Mouse (Mus musculus): ENCODE measurements at regions not wholly inside any gene's neighbourhood (a gene's known extent, or its start where the extent isn't known, plus 50 kb on each side); places are given as distances from the start of the nearest gene placed in this dataset.

- no peak for DNase-seq
- no peaks in the 10 kb centered on the region for H3K27me3 ChIP-seq (replicated peaks; ENCODE audit: control insufficient read depth, insufficient read depth, low read length)
- no peak overlapping the region for H3K27ac ChIP-seq (ENCODE audit: insufficient read depth, low read depth, low read length)
- TF ChIP-seq POLR2A (IDR thresholded peaks at IDR 0.05; ENCODE audit: low read depth, low read length) (no peak), CTCF (conservative IDR thresholded peaks at IDR 0.05; ENCODE audit: insufficient read depth, insufficient read length, low read depth, low read length) (no peak)
- 41% methylated on average over 11 of the region's 11 CpGs for WGBS
- no peaks in the 10 kb centered on the region for H3K4me1 ChIP-seq (ENCODE audit: control insufficient read depth, insufficient read depth, low read length)
- no peaks in the 10 kb centered on the region for H3K36me3 ChIP-seq (ENCODE audit: control insufficient read depth, insufficient read depth, low read length)
- no peak overlapping the region for H3K4me3 ChIP-seq (ENCODE audit: insufficient read depth, low read depth, low read length)
These were observed 299.7 kb downstream of the Mat2b start for GRCm38 (mm10) chr11:40395331-40395730.

GRCm38 (mm10) chr11:40394864-40395266, 300.1 kb downstream of the Mat2b start:
- Histone ChIP-seq H3K27me3 (replicated peaks; ENCODE audit: control insufficient read depth, insufficient read depth, low read length) (no peaks in the 10 kb centered on the region), H3K4me3 (ENCODE audit: insufficient read depth, low read depth, low read length) (no peak overlapping the region), H3K4me1 (ENCODE audit: control insufficient read depth, insufficient read depth, low read length) (no peaks in the 10 kb centered on the region), H3K27ac (ENCODE audit: insufficient read depth, low read depth, low read length) (no peak overlapping the region), H3K36me3 (ENCODE audit: control insufficient read depth, insufficient read depth, low read length) (no peaks in the 10 kb centered on the region)
- TF ChIP-seq CTCF (conservative IDR thresholded peaks at IDR 0.05; ENCODE audit: insufficient read depth, insufficient read length, low read depth, low read length): no peak
- no peak for TF ChIP-seq POLR2A (IDR thresholded peaks at IDR 0.05; ENCODE audit: low read depth, low read length)
- WGBS: 54% methylated on average over 7 of the region's 7 CpGs
- no peak for DNase-seq

GRCm38 (mm10) chr11:40394283-40394758, 300.7 kb downstream of the Mat2b start:
- DNase-seq: no peak
- 13% methylated on average over 4 of the region's 4 CpGs for WGBS
- TF ChIP-seq CTCF (conservative IDR thresholded peaks at IDR 0.05; ENCODE audit: insufficient read depth, insufficient read length, low read depth, low read length): no peak
- TF ChIP-seq POLR2A (IDR thresholded peaks at IDR 0.05; ENCODE audit: low read depth, low read length): no peak
- Histone ChIP-seq H3K36me3 (ENCODE audit: control insufficient read depth, insufficient read depth, low read length) (no peaks in the 10 kb centered on the region), H3K4me1 (ENCODE audit: control insufficient read depth, insufficient read depth, low read length) (no peaks in the 10 kb centered on the region), H3K4me3 (ENCODE audit: insufficient read depth, low read depth, low read length) (no peak overlapping the region), H3K27me3 (replicated peaks; ENCODE audit: control insufficient read depth, insufficient read depth, low read length) (no peaks in the 10 kb centered on the region), H3K27ac (ENCODE audit: insufficient read depth, low read depth, low read length) (no peak overlapping the region)

- Histone ChIP-seq H3K27ac (ENCODE audit: insufficient read depth, low read depth, low read length) (no peak overlapping the region), H3K36me3 (ENCODE audit: control insufficient read depth, insufficient read depth, low read length) (no peaks in the 10 kb centered on the region), H3K27me3 (replicated peaks; ENCODE audit: control insufficient read depth, insufficient read depth, low read length) (no peaks in the 10 kb centered on the region), H3K4me3 (ENCODE audit: insufficient read depth, low read depth, low read length) (no peak overlapping the region), H3K4me1 (ENCODE audit: control insufficient read depth, insufficient read depth, low read length) (no peaks in the 10 kb centered on the region)
- TF ChIP-seq CTCF (conservative IDR thresholded peaks at IDR 0.05; ENCODE audit: insufficient read depth, insufficient read length, low read depth, low read length) (no peak), POLR2A (IDR thresholded peaks at IDR 0.05; ENCODE audit: low read depth, low read length) (no peak)
- no peak for DNase-seq
- WGBS: 71% methylated on average over 3 of the region's 3 CpGs
These were observed 314.3 kb downstream of the Mat2b start for GRCm38 (mm10) chr11:40380696-40381095.

- H3K4me1 ChIP-seq (ENCODE audit: control insufficient read depth, insufficient read depth, low read length): no peaks in the 10 kb centered on the region
- no peak overlapping the region for H3K27ac ChIP-seq (ENCODE audit: insufficient read depth, low read depth, low read length)
- no peaks in the 10 kb centered on the region for H3K27me3 ChIP-seq (replicated peaks; ENCODE audit: control insufficient read depth, insufficient read depth, low read length)
- TF ChIP-seq POLR2A (IDR thresholded peaks at IDR 0.05; ENCODE audit: low read depth, low read length) (no peak), CTCF (conservative IDR thresholded peaks at IDR 0.05; ENCODE audit: insufficient read depth, insufficient read length, low read depth, low read length) (no peak)
- H3K36me3 ChIP-seq (ENCODE audit: control insufficient read depth, insufficient read depth, low read length): no peaks in the 10 kb centered on the region
- H3K4me3 ChIP-seq (ENCODE audit: insufficient read depth, low read depth, low read length): no peak overlapping the region
- no peak for DNase-seq
- WGBS: 88% methylated on average over 2 of the region's 2 CpGs
These were observed 323.3 kb downstream of the Mat2b start for GRCm38 (mm10) chr11:40371696-40372095.

GRCm38 (mm10) chr11:40366573-40366972, 328.4 kb downstream of the Mat2b start:
- Histone ChIP-seq H3K4me3 (ENCODE audit: insufficient read depth, low read depth, low read length) (no peak overlapping the region), H3K27me3 (replicated peaks; ENCODE audit: control insufficient read depth, insufficient read depth, low read length) (no peaks in the 10 kb centered on the region), H3K36me3 (ENCODE audit: control insufficient read depth, insufficient read depth, low read length) (no peaks in the 10 kb centered on the region), H3K27ac (ENCODE audit: insufficient read depth, low read depth, low read length) (no peak overlapping the region), H3K4me1 (ENCODE audit: control insufficient read depth, insufficient read depth, low read length) (no peaks in the 10 kb centered on the region)
- no peak for TF ChIP-seq POLR2A (IDR thresholded peaks at IDR 0.05; ENCODE audit: low read depth, low read length)
- TF ChIP-seq CTCF (conservative IDR thresholded peaks at IDR 0.05; ENCODE audit: insufficient read depth, insufficient read length, low read depth, low read length): no peak
- DNase-seq: no peak

GRCm38 (mm10) chr11:40362530-40363185, 332.3 kb downstream of the Mat2b start:
- WGBS: 15% methylated on average over 2 of the region's 2 CpGs
- H3K27me3 ChIP-seq (replicated peaks; ENCODE audit: control insufficient read depth, insufficient read depth, low read length): no peaks in the 10 kb centered on the region
- TF ChIP-seq CTCF (conservative IDR thresholded peaks at IDR 0.05; ENCODE audit: insufficient read depth, insufficient read length, low read depth, low read length) (no peak), POLR2A (IDR thresholded peaks at IDR 0.05; ENCODE audit: low read depth, low read length) (no peak)
- H3K36me3 ChIP-seq (ENCODE audit: control insufficient read depth, insufficient read depth, low read length): no peaks in the 10 kb centered on the region
- H3K27ac ChIP-seq (ENCODE audit: insufficient read depth, low read depth, low read length): no peak overlapping the region
- no peak overlapping the region for H3K4me3 ChIP-seq (ENCODE audit: insufficient read depth, low read depth, low read length)
- H3K4me1 ChIP-seq (ENCODE audit: control insufficient read depth, insufficient read depth, low read length): no peaks in the 10 kb centered on the region
- no peak for DNase-seq
